Mouse (Mus musculus) lung, embryonic 16.5 days (tissue): ENCODE results near the gene Nol10. TPM values are rescaled to one million over a fixed set of nuclear protein-coding genes. Genes with fewer than 3 reads are reported as not detected.

Experiments
- ATAC-seq: fragments of 200-750 bp; cut with Nextera tagmentation; 2 replicates; pipeline ENCODE4 v1.8.0; 2017; ENCODE audit warnings: low read depth, mild to moderate bottlenecking, moderate library complexity
- H3K27ac ChIP-seq: fragments of 300-500 bp; sonication (generic); 2 replicates; pipeline ENCODE4 v1.5.1; 2014; ENCODE audit warnings: mild to moderate bottlenecking, control low read depth, low read length
- H3K27me3 ChIP-seq: fragments of 300-500 bp; sonication (generic); 2 replicates; pipeline ENCODE4 v1.6.1; 2014; ENCODE audit warnings: low read depth, low read length, mixed read lengths; ENCODE audit not compliant: control insufficient read depth, insufficient read depth
- H3K36me3 ChIP-seq: fragments of 300-500 bp; sonication (generic); 2 replicates; pipeline ENCODE4 v1.6.1; 2014; ENCODE audit warnings: low read length; ENCODE audit not compliant: control insufficient read depth, insufficient read depth
- H3K4me1 ChIP-seq: fragments of 300-500 bp; sonication (generic); replicated peaks from 2 replicates; pipeline ENCODE4 v1.6.1; 2014; ENCODE audit warnings: low read length, mixed read lengths; ENCODE audit not compliant: control insufficient read depth, insufficient read depth
- H3K4me2 ChIP-seq: fragments of 300-500 bp; sonication (generic); 2 replicates; pipeline ENCODE4 v1.6.1; 2014; ENCODE audit warnings: low read depth, low read length, control low read depth
- H3K4me3 ChIP-seq: fragments of 300-500 bp; sonication (generic); 2 replicates; pipeline ENCODE4 v1.5.1; 2014; ENCODE audit warnings: mild to moderate bottlenecking, low read length, control low read depth
- H3K9ac ChIP-seq: fragments of 300-500 bp; sonication (generic); 2 replicates; pipeline ENCODE4 v1.6.1; 2014; ENCODE audit warnings: low read length, control low read depth
- H3K9me3 ChIP-seq: fragments of 300-500 bp; sonication (generic); 2 replicates; pipeline ENCODE4 v1.6.1; 2016; ENCODE audit warnings: low read length; ENCODE audit not compliant: control insufficient read depth
- WGBS: fragments of 180-500 bp; shearing (Covaris S2); extraction: QIAGEN DNeasy Blood & Tissue Kit; methylation state at CpG from one replicate; pipeline ENCODE4 v1.1.7; 2014; 5-methylcytosine and 5-hydroxymethylcytosine counted together
- polyA plus RNA-seq: library from polyadenylated mRNA; unstranded; fragments of >200 nt; fragmentation: Nextera tagmentation; extraction: Ambion mirVana; gene quantifications from 2 replicates; pipeline ENCODE4 v1.2.1, GENCODE M21; 2015

Gene Nol10
- polyA plus RNA-seq, 1 experiment from 2014 or later: 20.8 TPM

DNA sequence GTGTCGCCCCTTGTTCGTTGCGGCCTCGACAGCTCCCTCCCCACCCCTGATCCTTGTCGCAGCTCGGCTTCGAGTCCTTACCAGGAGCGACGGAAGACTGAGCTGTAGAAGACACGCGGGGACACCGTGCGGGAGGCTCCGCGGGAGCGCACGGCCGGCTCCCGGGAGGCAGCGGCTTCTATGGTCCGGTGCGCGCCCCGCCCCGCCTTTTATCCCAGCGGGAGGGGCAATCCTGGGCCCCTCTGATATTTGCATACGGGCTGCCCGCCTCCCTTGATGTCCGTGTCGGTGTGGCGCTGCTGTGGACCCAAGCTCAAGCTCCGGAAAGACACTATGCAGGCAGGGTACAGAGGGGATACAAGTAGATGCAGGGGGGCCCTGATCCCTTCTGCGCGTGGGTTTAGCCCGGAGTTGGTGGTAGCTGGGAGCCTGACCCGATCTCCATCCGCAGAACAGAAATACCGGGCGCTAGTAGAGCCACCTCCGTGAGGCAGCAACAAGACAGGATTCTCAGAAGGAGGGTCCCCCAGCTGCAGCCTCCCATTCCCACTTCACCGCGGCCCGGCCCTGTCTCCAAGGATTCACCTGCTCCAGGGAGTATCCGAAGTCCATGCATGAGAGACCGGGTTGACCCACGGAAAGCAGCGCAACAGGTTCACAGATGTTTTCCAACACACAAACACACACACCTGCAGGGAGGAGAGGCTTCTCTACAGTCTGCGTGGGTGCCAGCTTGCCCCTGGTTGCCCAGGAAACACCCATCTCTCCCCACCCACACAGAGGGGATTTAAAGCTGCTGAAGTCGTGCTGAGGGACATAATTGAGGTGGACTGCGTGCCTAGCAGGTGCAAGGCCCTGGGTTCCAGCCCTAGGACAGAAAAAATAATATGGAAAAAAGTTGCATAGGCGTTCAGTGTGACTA is 23.4 kb upstream of the Nol10 start:
- no peaks in the 10 kb centered on the region for H3K9me3 ChIP-seq
- no peaks in the 10 kb centered on the region for H3K36me3 ChIP-seq
- WGBS: 3% methylated on average over 49 of the region's 51 CpGs
- H3K4me1 ChIP-seq: no peaks in the 10 kb centered on the region; the same call in 1 of the 2 replicates
- peak overlapping the region; percentile 51 for H3K4me3 ChIP-seq
- peaks cover 23% of the 10 kb centered on the region for H3K27me3 ChIP-seq
- peak; percentile 57 for ATAC-seq
- H3K27ac ChIP-seq: no peak overlapping the region
- peak overlapping the region; percentile 62 for H3K9ac ChIP-seq
- peak overlapping the region; percentile 79 for H3K4me2 ChIP-seq

- H3K27me3 ChIP-seq: peaks cover 12% of the 10 kb centered on the region
- no peak for ATAC-seq
- WGBS: 54% methylated on average over 3 of the region's 3 CpGs
Observed at GRCm38 (mm10) chr12:17329259-17329658, 19.0 kb upstream of the Nol10 start, which contains the start of gene Atp6v1c2. Atp6v1c2 (minus strand) TSS chr12:17329359.

DNA sequence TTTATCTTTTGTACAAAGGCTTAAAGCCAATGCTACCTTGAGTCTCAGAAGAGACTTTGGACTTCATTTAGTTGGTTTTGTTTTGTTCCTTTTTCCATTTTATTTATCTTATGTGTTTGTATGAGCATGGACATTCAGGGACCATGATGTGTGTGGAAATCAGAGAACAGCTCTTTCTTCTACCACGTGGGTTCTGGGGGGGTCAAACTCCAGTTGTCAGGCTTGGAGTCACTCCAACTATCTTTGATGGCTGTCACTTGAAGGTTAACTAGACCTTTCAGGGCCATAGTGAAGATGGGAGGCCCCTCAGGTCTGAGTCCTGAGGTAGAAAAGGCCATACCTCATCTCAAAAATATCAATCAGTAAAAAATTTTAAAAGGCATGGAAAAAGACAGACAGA is 14.8 kb upstream of the Nol10 start:
- no peaks in the 10 kb centered on the region for H3K36me3 ChIP-seq
- H3K4me2 ChIP-seq: no peak overlapping the region
- 12% methylated on average over 1 of the region's 1 CpGs for WGBS
- H3K27me3 ChIP-seq: no peaks in the 10 kb centered on the region
- no peaks in the 10 kb centered on the region for H3K4me1 ChIP-seq
- H3K9ac ChIP-seq: no peak overlapping the region
- no peak overlapping the region for H3K4me3 ChIP-seq
- no peaks in the 10 kb centered on the region for H3K9me3 ChIP-seq
- no peak overlapping the region for H3K27ac ChIP-seq
- ATAC-seq: no peak

More at GRCm38 (mm10) chr12:17329259-17329658, 19.0 kb upstream of the Nol10 start, which contains the start of gene Atp6v1c2:
- Histone ChIP-seq H3K9me3 (no peaks in the 10 kb centered on the region), H3K4me3 (no peak within 1 kb of the TSS), H3K9ac (no peak within 1 kb of the TSS), H3K4me1 (no peaks in the 10 kb centered on the region; the same call in 1 of the 2 replicates), H3K4me2 (no peak within 1 kb of the TSS), H3K27ac (no peak within 1 kb of the TSS), H3K36me3 (no peaks in the 10 kb centered on the region)

- Histone ChIP-seq H3K4me2 (no peak overlapping the region), H3K4me1 (no peaks in the 10 kb centered on the region), H3K27me3 (no peaks in the 10 kb centered on the region), H3K9ac (no peak overlapping the region), H3K36me3 (no peaks in the 10 kb centered on the region), H3K4me3 (no peak overlapping the region), H3K9me3 (no peaks in the 10 kb centered on the region), H3K27ac (no peak overlapping the region)
- 51% methylated on average over 2 of the region's 2 CpGs for WGBS
- ATAC-seq: peak; percentile 36; the same call in 1 of the 2 replicates
Observed at GRCm38 (mm10) chr12:17338338-17338737, 9.9 kb upstream of the Nol10 start.

GRCm38 (mm10) chr12:17339114-17339905 is 8.9 kb upstream of the Nol10 start:
- WGBS: 52% methylated on average over 3 of the region's 3 CpGs

GRCm38 (mm10) chr12:17347327-17348047 is 771 bp upstream of the Nol10 start:
- Histone ChIP-seq H3K9me3 (no peaks in the 10 kb centered on the region), H3K27ac (0 out of 2 replicates have a peak overlapping the region, but pooled peaks have one; percentile 15), H3K4me3 (peak overlapping the region; percentile 86), H3K36me3 (peaks cover 2% of the 10 kb centered on the region), H3K4me2 (peak overlapping the region; percentile 80), H3K4me1 (peaks cover 8% of the 10 kb centered on the region), H3K27me3 (no peaks in the 10 kb centered on the region), H3K9ac (peak overlapping the region; percentile 74)
- ATAC-seq: peak; percentile 59; the same call in 1 of the 2 replicates
- WGBS: 30% methylated on average over 11 of the region's 11 CpGs

More at GRCm38 (mm10) chr12:17339114-17339905, 8.9 kb upstream of the Nol10 start:
- no peak overlapping the region for H3K4me2 ChIP-seq
- H3K4me3 ChIP-seq: no peak overlapping the region
- no peaks in the 10 kb centered on the region for H3K27me3 ChIP-seq
- no peaks in the 10 kb centered on the region for H3K4me1 ChIP-seq
- ATAC-seq: no peak
- H3K27ac ChIP-seq: no peak overlapping the region
- H3K9me3 ChIP-seq: no peaks in the 10 kb centered on the region
- no peak overlapping the region for H3K9ac ChIP-seq
- no peaks in the 10 kb centered on the region for H3K36me3 ChIP-seq

DNA sequence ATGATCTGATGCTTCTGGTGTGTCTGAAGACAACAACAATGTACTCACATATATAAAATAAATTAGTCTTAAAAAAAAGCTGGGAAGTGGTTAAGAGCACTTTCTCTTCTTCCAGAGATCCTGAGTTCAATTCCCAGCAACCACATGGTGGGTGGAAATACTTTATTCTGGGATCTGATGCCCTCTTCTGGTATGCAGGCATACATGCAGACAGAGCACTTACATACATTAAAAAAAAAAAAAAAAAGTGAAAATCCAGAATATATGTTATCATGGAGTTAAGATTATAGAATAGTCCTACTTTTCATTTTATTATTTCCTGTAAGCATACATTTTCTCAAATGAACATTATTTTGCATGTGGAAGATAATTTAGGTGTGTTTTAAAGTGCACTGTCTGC is 1.8 kb downstream of the Nol10 start:
- no peak overlapping the region for H3K9ac ChIP-seq
- no peak overlapping the region for H3K4me2 ChIP-seq
- ATAC-seq: no peak
- no peak overlapping the region for H3K27ac ChIP-seq
- H3K4me3 ChIP-seq: no peak overlapping the region
- peaks cover 8% of the 10 kb centered on the region for H3K36me3 ChIP-seq
- peaks cover 8% of the 10 kb centered on the region for H3K4me1 ChIP-seq
- no peaks in the 10 kb centered on the region for H3K9me3 ChIP-seq
- H3K27me3 ChIP-seq: no peaks in the 10 kb centered on the region

GRCm38 (mm10) chr12:17356853-17357252 is 8.6 kb downstream of the Nol10 start:
- Histone ChIP-seq H3K4me3 (no peak overlapping the region), H3K9me3 (no peaks in the 10 kb centered on the region), H3K27ac (no peak overlapping the region), H3K4me1 (no peaks in the 10 kb centered on the region), H3K9ac (no peak overlapping the region), H3K4me2 (no peak overlapping the region), H3K27me3 (no peaks in the 10 kb centered on the region), H3K36me3 (peaks cover 18% of the 10 kb centered on the region)
- ATAC-seq: no peak
- 76% methylated on average over 4 of the region's 4 CpGs for WGBS
